Mouse (Mus musculus) CD4-positive naive resting alpha-beta T cell, adult 57 days (primary cell): Measurements from ENCODE around the gene Adam6b. TPM values are rescaled to one million over a fixed set of nuclear protein-coding genes. Genes with fewer than 3 reads are reported as not detected.

Experiments used
- total RNA-seq: library from RNA; stranded (reverse); gene quantifications from one replicate; pipeline ENCODE4 v1.2.4, GENCODE M21; 2023

Gene Adam6b
- 2.1 TPM for total RNA-seq

GRCm38 (mm10) chr12:113489211-113489610 lies at the start of gene Adam6b:
Adam6b (plus strand) TSS chr12:113489511.

Other genes starting within 250 kb of the Adam6b start
- not detected for gene Adam6a, start 54.4 kb downstream of the Adam6b start, total RNA-seq